Mouse (Mus musculus) liver, adult 2 months (tissue): ENCODE data around the gene Gm498.

ENCODE experiments used
- CTCF ChIP-seq: fragments of 200-500 bp; IDR thresholded peaks from 2 replicates; pipeline ENCODE4 v1.5.1; 2011; ENCODE audit warnings: low read depth, low read length, control low read depth
- POLR2A ChIP-seq: fragments of 200-500 bp; IDR thresholded peaks from 2 replicates; pipeline ENCODE4 v1.6.1; 2011; ENCODE audit warnings: low read length, control low read depth; ENCODE audit not compliant: insufficient read depth; ENCODE audit errors: extremely low read depth

- TF ChIP-seq CTCF (no peak), POLR2A (no peak)
These were observed 39.0 kb downstream of the Gm498 start for GRCm38 (mm10) chr7:143905606-143906005.
